Comparison of ENCODE assay signal across 8 mouse cellular contexts in the genomic region with DNA sequence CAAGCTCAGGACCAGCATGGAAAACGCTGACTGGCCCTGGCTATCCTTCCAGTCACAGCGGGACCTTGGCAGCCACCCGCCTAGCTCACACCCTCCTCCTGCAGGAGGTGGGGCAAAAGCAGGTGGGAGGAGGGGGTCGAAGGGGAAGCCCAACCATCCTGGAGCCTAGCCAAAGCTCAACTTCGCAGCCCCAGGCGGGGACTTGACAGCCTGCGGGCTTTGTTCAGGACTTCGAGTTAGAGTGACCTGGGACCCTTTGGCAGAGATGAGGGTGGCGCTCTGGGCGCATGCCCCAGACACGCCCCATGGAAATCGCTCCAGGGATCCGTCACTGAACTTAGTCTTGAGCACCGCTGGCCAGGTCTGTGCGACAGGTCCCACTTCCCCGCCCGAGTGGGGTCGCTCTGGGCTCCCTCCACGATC. TPM values are rescaled to one million over a fixed set of nuclear protein-coding genes. Genes with fewer than 3 reads are reported as not detected.
DNase-seq lines count a peak whose midpoint lies in the region; ATAC-seq and TF ChIP-seq lines count a peak whose summit lies in the region.

TSS of gene Lrrc38 (plus strand) at position 274 of the 423 bp plus-strand sequence.

- H3K9ac ChIP-seq in hindbrain, embryonic 13.5 days, result peak within 1 kb of the TSS; percentile 76
- peak within 1 kb of the TSS; percentile 47; the same call in 1 of the 2 replicates for H3K9ac ChIP-seq in midbrain, embryonic 11.5 days (ENCODE audit: low read length)

- no peaks in the 10 kb centered on the region for H3K4me1 ChIP-seq in kidney, adult 2 months (ENCODE audit: control insufficient read depth, insufficient read depth, low read length)
- no peaks in the 10 kb centered on the region for H3K4me1 ChIP-seq in embryonic fibroblast, embryonic 13.5 days (ENCODE audit: control insufficient read depth, insufficient read depth, low read length)
- peaks cover 21% of the 10 kb centered on the region for H3K4me1 ChIP-seq in hindbrain, embryonic 13.5 days (replicated peaks)
- H3K4me1 ChIP-seq in midbrain, embryonic 11.5 days (ENCODE audit: control insufficient read depth, insufficient read depth, low read length), result peaks cover 11% of the 10 kb centered on the region

- H3K36me3 ChIP-seq in kidney, adult 2 months (ENCODE audit: control insufficient read depth, insufficient read depth, low read length), result no peaks in the 10 kb centered on the region
- no peaks in the 10 kb centered on the region for H3K36me3 ChIP-seq in hindbrain, embryonic 13.5 days
- H3K36me3 ChIP-seq in midbrain, embryonic 11.5 days (ENCODE audit: control insufficient read depth, insufficient read depth, low read length), result no peaks in the 10 kb centered on the region

- peak within 1 kb of the TSS; percentile 98 for H3K4me2 ChIP-seq in hindbrain, embryonic 13.5 days
- H3K4me2 ChIP-seq in midbrain, embryonic 11.5 days, result peak within 1 kb of the TSS; percentile 82

- WGBS in kidney, adult 2 months, result 2% methylated on average over 19 of the region's 19 CpGs
- WGBS in hindbrain, embryonic 13.5 days, result under 1% methylated on average over 19 of the region's 19 CpGs
- 0% methylated on average over 19 of the region's 19 CpGs for WGBS in midbrain, embryonic 11.5 days

- peak; percentile 68 for ATAC-seq in hindbrain, embryonic 13.5 days (ENCODE audit: low FRiP score)
- peak; percentile 49; the same call in 1 of the 2 replicates for ATAC-seq in midbrain, embryonic 11.5 days (ENCODE audit: low FRiP score)

- DNase-seq in kidney, adult 2 months, result peak; percentile 2
- DNase-seq in kidney, adult 8-10 months, result no peak
- DNase-seq in adrenal gland, postnatal 25 days, result peak; percentile 36
- DNase-seq in midbrain, embryonic 11.5 days (ENCODE audit: low spot score, missing footprints), result peak; percentile 94
- DNase-seq in natural killer cell, adult 2 months (ENCODE audit: low spot score in 2 of 2), result no peak
- no peak for DNase-seq in yolk sac, embryonic 10.5 days (ENCODE audit: low spot score)

- no peaks in the 10 kb centered on the region for H3K9me3 ChIP-seq in hindbrain, embryonic 13.5 days
- H3K9me3 ChIP-seq in midbrain, embryonic 11.5 days (ENCODE audit: control insufficient read depth, low read length), result no peaks in the 10 kb centered on the region

- no peak for TF ChIP-seq CTCF in kidney, adult 2 months (conservative IDR thresholded peaks at IDR 0.05; ENCODE audit: insufficient read depth, insufficient read length, low read depth, low read length)
- TF ChIP-seq CTCF in embryonic fibroblast, embryonic 13.5 days (IDR thresholded peaks at IDR 0.05; ENCODE audit: borderline replicate concordance, insufficient read depth, low read length), result no peak

- H3K4me3 ChIP-seq in kidney, adult 2 months (ENCODE audit: insufficient read depth, low read depth, low read length), result no peak within 1 kb of the TSS; the same call in 1 of the 2 replicates
- peak within 1 kb of the TSS; percentile 13; the same call in 1 of the 2 replicates for H3K4me3 ChIP-seq in embryonic fibroblast, embryonic 13.5 days (ENCODE audit: insufficient read depth, low read length)
- peak within 1 kb of the TSS; percentile 60 for H3K4me3 ChIP-seq in hindbrain, embryonic 13.5 days
- H3K4me3 ChIP-seq in midbrain, embryonic 11.5 days (ENCODE audit: low read depth, low read length), result peak within 1 kb of the TSS; percentile 43

- no peak for TF ChIP-seq POLR2A in kidney, adult 2 months (IDR thresholded peaks at IDR 0.05; ENCODE audit: low read depth, low read length)
- TF ChIP-seq POLR2A in embryonic fibroblast, embryonic 13.5 days (IDR thresholded peaks at IDR 0.05; ENCODE audit: low read depth, low read length), result no peak

- no peaks in the 10 kb centered on the region for H3K27me3 ChIP-seq in kidney, adult 2 months (replicated peaks; ENCODE audit: control insufficient read depth, insufficient read depth, low read length)
- H3K27me3 ChIP-seq in hindbrain, embryonic 13.5 days, result peaks cover 59% of the 10 kb centered on the region
- peaks cover 39% of the 10 kb centered on the region for H3K27me3 ChIP-seq in midbrain, embryonic 11.5 days (ENCODE audit: control insufficient read depth, insufficient read depth, low read length)

- H3K27ac ChIP-seq in kidney, adult 2 months (ENCODE audit: insufficient read depth, low read depth, low read length), result no peak within 1 kb of the TSS
- H3K27ac ChIP-seq in embryonic fibroblast, embryonic 13.5 days (ENCODE audit: insufficient read depth, low read length), result no peak within 1 kb of the TSS
- H3K27ac ChIP-seq in hindbrain, embryonic 13.5 days, result no peak within 1 kb of the TSS
- H3K27ac ChIP-seq in midbrain, embryonic 11.5 days (ENCODE audit: low read depth, low read length), result no peak within 1 kb of the TSS

RNA-seq across cellular contexts. Expression of gene Lrrc38, which starts in this region (rescaled TPM):
- 0.04 and 0.06 TPM in 2 replicates for polyA plus RNA-seq in kidney, adult 2 months (2012; rRNA removed)
- total RNA-seq in adrenal gland, postnatal 25 days (2021), result not detected in 2 replicates
- polyA plus RNA-seq in embryonic fibroblast, embryonic 13.5 days (2011; ENCODE audit: insufficient read length, low read depth, missing spikeins), result not detected in 2 replicates
- 0.22 TPM in 2 replicates for polyA plus RNA-seq in hindbrain, embryonic 13.5 days (2015; fragmentation: Nextera tagmentation; extraction: Ambion mirVana)
- 0.08 and 0.27 TPM in 2 replicates for polyA plus RNA-seq in midbrain, embryonic 11.5 days (2014; fragmentation: Nextera tagmentation; extraction: Ambion mirVana)

Comparison
In these comparisons a context has a peak if more than half of its experiments do, and no peak if none do; other contexts are left out.
1. Peak in DNase-seq in kidney, adult 2 months; RNA of the gene not detected or under 1 TPM.
2. Peak in DNase-seq in adrenal gland, postnatal 25 days; RNA of the gene not detected or under 1 TPM.
3. Peak in ATAC-seq, H3K4me3 ChIP-seq, H3K9ac ChIP-seq and H3K4me2 ChIP-seq in hindbrain, embryonic 13.5 days; RNA of the gene not detected or under 1 TPM.
4. Peak in DNase-seq, ATAC-seq, H3K4me3 ChIP-seq, H3K9ac ChIP-seq and H3K4me2 ChIP-seq in midbrain, embryonic 11.5 days; RNA of the gene not detected or under 1 TPM.